Mouse (Mus musculus) stomach, embryonic 14.5 days (tissue): Measurements from ENCODE around the gene Slc22a6. TPM values are rescaled to one million over a fixed set of nuclear protein-coding genes. Genes with fewer than 3 reads are reported as not detected.
A peak's percentile ranks its signal among the peaks of the same experiment; 100 is the strongest.

Source experiments
- ATAC-seq: fragments of 200-750 bp; cut with Nextera tagmentation; 2 replicates; pipeline ENCODE4 v1.8.0; 2017; ENCODE audit warnings: low read depth, moderate TSS enrichment; ENCODE audit not compliant: insufficient number of reproducible peaks, insufficient read depth, low FRiP score
- H3K27ac ChIP-seq: fragments of 300-500 bp; sonication (generic); 2 replicates; pipeline ENCODE4 v1.5.1; 2014; ENCODE audit warnings: mild to moderate bottlenecking, low read length, moderate library complexity, mixed read lengths
- H3K27me3 ChIP-seq: fragments of 300-500 bp; sonication (generic); 2 replicates; pipeline ENCODE4 v1.6.1; 2014; ENCODE audit warnings: low read length, control low read depth, mixed read lengths; ENCODE audit not compliant: control insufficient read depth, insufficient read depth
- H3K36me3 ChIP-seq: fragments of 300-500 bp; sonication (generic); 2 replicates; pipeline ENCODE4 v1.6.1; 2014; ENCODE audit warnings: mild to moderate bottlenecking, control low read depth, low read length, moderate library complexity, mixed read lengths; ENCODE audit not compliant: control insufficient read depth, insufficient read depth
- H3K4me1 ChIP-seq: fragments of 300-500 bp; sonication (generic); 2 replicates; pipeline ENCODE4 v1.6.1; 2014; ENCODE audit warnings: low read length, control low read depth, mixed read lengths; ENCODE audit not compliant: control insufficient read depth, insufficient read depth
- H3K4me2 ChIP-seq: fragments of 300-500 bp; sonication (generic); replicated peaks from 2 replicates; pipeline ENCODE4 v1.6.1; 2014; ENCODE audit warnings: low read depth, low read length, control low read depth
- H3K4me3 ChIP-seq: fragments of 300-500 bp; sonication (generic); 2 replicates; pipeline ENCODE4 v1.5.1; 2014; ENCODE audit warnings: low read depth, low read length, control low read depth
- H3K9ac ChIP-seq: fragments of 300-500 bp; sonication (generic); replicated peaks from 2 replicates; pipeline ENCODE4 v1.6.1; 2014; ENCODE audit warnings: low read depth, mild to moderate bottlenecking, control low read depth, low read length, moderate library complexity, mixed read lengths
- H3K9me3 ChIP-seq: fragments of 300-500 bp; sonication (generic); 2 replicates; pipeline ENCODE4 v1.6.1; 2016; ENCODE audit warnings: low read depth, low read length, control low read depth; ENCODE audit not compliant: control insufficient read depth
- WGBS: fragments of 180-500 bp; shearing (Covaris S2); extraction: QIAGEN DNeasy Blood & Tissue Kit; methylation state at CpG from one replicate; pipeline ENCODE4 v1.1.7; 2014; 5-methylcytosine and 5-hydroxymethylcytosine counted together
- polyA plus RNA-seq: library from polyadenylated mRNA; unstranded; fragments of >200 nt; fragmentation: Nextera tagmentation; extraction: Ambion mirVana; gene quantifications from 2 replicates; pipeline ENCODE4 v1.2.1, GENCODE M21; 2014

Gene Slc22a6
- polyA plus RNA-seq, 1 experiment from 2014 or later = not detected

GRCm38 (mm10) chr19:8656341-8656740 lies 38.5 kb downstream of the Slc22a6 start:
- Histone ChIP-seq H3K4me3 (no peak overlapping the region), H3K4me2 (no peak overlapping the region), H3K9ac (no peak overlapping the region), H3K9me3 (no peaks in the 10 kb centered on the region), H3K4me1 (no peaks in the 10 kb centered on the region), H3K36me3 (no peaks in the 10 kb centered on the region), H3K27ac (no peak overlapping the region), H3K27me3 (no peaks in the 10 kb centered on the region)
- no peak for ATAC-seq
- 74% methylated on average over 4 of the region's 4 CpGs for WGBS

GRCm38 (mm10) chr19:8661821-8662307 lies 44.0 kb downstream of the Slc22a6 start:
- H3K4me1 ChIP-seq = 0 out of 2 replicates have a peak, but pooled peaks cover 4% of the 10 kb centered on the region
- no peak overlapping the region for H3K27ac ChIP-seq
- WGBS = 2% methylated on average over 35 of the region's 35 CpGs
- H3K27me3 ChIP-seq = no peaks in the 10 kb centered on the region
- peak; percentile 12; the same call in 1 of the 2 replicates for ATAC-seq
- H3K4me2 ChIP-seq = peak overlapping the region; percentile 86
- peak overlapping the region; percentile 34 for H3K9ac ChIP-seq
- no peaks in the 10 kb centered on the region for H3K36me3 ChIP-seq
- H3K9me3 ChIP-seq = no peaks in the 10 kb centered on the region
- peak overlapping the region; percentile 45 for H3K4me3 ChIP-seq

GRCm38 (mm10) chr19:8662337-8662736 lies 44.5 kb downstream of the Slc22a6 start:
- Histone ChIP-seq H3K36me3 (no peaks in the 10 kb centered on the region), H3K4me1 (0 out of 2 replicates have a peak, but pooled peaks cover 4% of the 10 kb centered on the region), H3K4me3 (peak overlapping the region; percentile 45), H3K9ac (no peak overlapping the region), H3K27me3 (no peaks in the 10 kb centered on the region), H3K9me3 (no peaks in the 10 kb centered on the region), H3K4me2 (peak overlapping the region; percentile 86), H3K27ac (no peak overlapping the region)
- 3% methylated on average over 11 of the region's 11 CpGs for WGBS
- ATAC-seq = no peak

GRCm38 (mm10) chr19:8663360-8663839 lies 45.6 kb downstream of the Slc22a6 start, which contains the start of gene Chrm1:
Gene Chrm1 (plus strand): TSS chr19:8663789.
- no peak for ATAC-seq
- Histone ChIP-seq H3K4me2 (0 out of 2 replicates have a peak within 1 kb of the TSS, but pooled peaks have one; percentile 86), H3K9ac (no peak within 1 kb of the TSS), H3K27ac (no peak within 1 kb of the TSS), H3K9me3 (no peaks in the 10 kb centered on the region), H3K36me3 (no peaks in the 10 kb centered on the region), H3K27me3 (no peaks in the 10 kb centered on the region), H3K4me1 (0 out of 2 replicates have a peak, but pooled peaks cover 4% of the 10 kb centered on the region), H3K4me3 (no peak within 1 kb of the TSS)
- WGBS = 69% methylated on average over 9 of the region's 9 CpGs

- H3K4me1 ChIP-seq = 0 out of 2 replicates have a peak, but pooled peaks cover 4% of the 10 kb centered on the region
- H3K4me3 ChIP-seq = no peak overlapping the region
- no peaks in the 10 kb centered on the region for H3K9me3 ChIP-seq
- no peak for ATAC-seq
- H3K27me3 ChIP-seq = no peaks in the 10 kb centered on the region
- H3K27ac ChIP-seq = no peak overlapping the region
- H3K36me3 ChIP-seq = no peaks in the 10 kb centered on the region
- no peak overlapping the region for H3K9ac ChIP-seq
- 0 out of 2 replicates have a peak overlapping the region, but pooled peaks have one; percentile 12 for H3K4me2 ChIP-seq
- WGBS = 31% methylated on average over 6 of the region's 10 CpGs
Measured at GRCm38 (mm10) chr19:8663911-8664421, 46.1 kb downstream of the Slc22a6 start.

- H3K36me3 ChIP-seq = no peaks in the 10 kb centered on the region
- no peak for ATAC-seq
- 0 out of 2 replicates have a peak, but pooled peaks cover 4% of the 10 kb centered on the region for H3K4me1 ChIP-seq
- H3K27me3 ChIP-seq = no peaks in the 10 kb centered on the region
- H3K27ac ChIP-seq = no peak overlapping the region
- no peak overlapping the region for H3K9ac ChIP-seq
- H3K4me3 ChIP-seq = no peak overlapping the region
- no peak overlapping the region for H3K4me2 ChIP-seq
- no peaks in the 10 kb centered on the region for H3K9me3 ChIP-seq
- 91% methylated on average over 3 of the region's 3 CpGs for WGBS
Measured at GRCm38 (mm10) chr19:8664859-8665258, 47.0 kb downstream of the Slc22a6 start.

GRCm38 (mm10) chr19:8665746-8666145 lies 47.9 kb downstream of the Slc22a6 start:
- no peak overlapping the region for H3K4me2 ChIP-seq
- no peak overlapping the region for H3K4me3 ChIP-seq
- no peak overlapping the region for H3K9ac ChIP-seq
- H3K27me3 ChIP-seq = no peaks in the 10 kb centered on the region
- no peaks in the 10 kb centered on the region for H3K36me3 ChIP-seq
- WGBS = 66% methylated on average over 5 of the region's 5 CpGs
- 0 out of 2 replicates have a peak, but pooled peaks cover 4% of the 10 kb centered on the region for H3K4me1 ChIP-seq
- no peak for ATAC-seq
- no peaks in the 10 kb centered on the region for H3K9me3 ChIP-seq
- no peak overlapping the region for H3K27ac ChIP-seq

GRCm38 (mm10) chr19:8672859-8673258 lies 55.0 kb downstream of the Slc22a6 start:
- Histone ChIP-seq H3K4me1 (no peaks in the 10 kb centered on the region), H3K27me3 (no peaks in the 10 kb centered on the region), H3K4me3 (no peak overlapping the region), H3K36me3 (no peaks in the 10 kb centered on the region), H3K4me2 (no peak overlapping the region), H3K9ac (no peak overlapping the region), H3K9me3 (no peaks in the 10 kb centered on the region), H3K27ac (no peak overlapping the region)
- no peak for ATAC-seq
- WGBS = 84% methylated on average over 3 of the region's 3 CpGs
